Mouse (Mus musculus): ENCODE results near the gene Ano7.

- no peak for TF ChIP-seq CTCF (IDR thresholded peaks at IDR 0.05; ENCODE audit: insufficient read depth, low read length)
- TF ChIP-seq POLR2A (IDR thresholded peaks at IDR 0.05; ENCODE audit: borderline replicate concordance, extremely low read depth, low read depth, low read length): no peak
Measured at GRCm38 (mm10) chr1:93347176-93347575, 26.6 kb upstream of the Ano7 start.

Data from lung, adult 2 months (tissue).